Mouse (Mus musculus) limb, embryonic 12.5 days (tissue): ENCODE data around the gene Gm42791. TPM values are rescaled to one million over a fixed set of nuclear protein-coding genes. Genes with fewer than 3 reads are reported as not detected.

ENCODE experiments used
- ATAC-seq: fragments of 200-750 bp; cut with Nextera tagmentation; 2 replicates; pipeline ENCODE4 v1.8.0; 2017; ENCODE audit warnings: low read depth, moderate TSS enrichment; ENCODE audit not compliant: insufficient number of reproducible peaks, insufficient read depth, low FRiP score, low TSS enrichment
- H3K27ac ChIP-seq: fragments of 300-500 bp; sonication (generic); 2 replicates; pipeline ENCODE4 v1.5.1; 2016; ENCODE audit warnings: mild to moderate bottlenecking, moderate library complexity
- H3K27me3 ChIP-seq: fragments of 300-500 bp; sonication (generic); 2 replicates; pipeline ENCODE4 v1.6.1; 2016; ENCODE audit warnings: mild to moderate bottlenecking, moderate library complexity
- H3K36me3 ChIP-seq: fragments of 300-500 bp; sonication (generic); 2 replicates; pipeline ENCODE4 v1.6.1; 2016; ENCODE audit warnings: mild to moderate bottlenecking, moderate library complexity
- H3K4me1 ChIP-seq: fragments of 300-500 bp; sonication (generic); replicated peaks from 2 replicates; pipeline ENCODE4 v1.6.1; 2016
- H3K4me2 ChIP-seq: fragments of 300-500 bp; sonication (generic); 2 replicates; pipeline ENCODE4 v1.6.1; 2016; ENCODE audit warnings: mild to moderate bottlenecking, moderate library complexity
- H3K4me3 ChIP-seq: fragments of 300-500 bp; sonication (generic); replicated peaks from 2 replicates; pipeline ENCODE4 v1.5.1; 2016; ENCODE audit warnings: mild to moderate bottlenecking
- H3K9ac ChIP-seq: fragments of 300-500 bp; sonication (generic); replicated peaks from 2 replicates; pipeline ENCODE4 v1.6.1; 2016; ENCODE audit warnings: mild to moderate bottlenecking, moderate library complexity
- H3K9me3 ChIP-seq: fragments of 300-500 bp; sonication (generic); 2 replicates; pipeline ENCODE4 v1.6.1; 2016; ENCODE audit warnings: mild to moderate bottlenecking, moderate library complexity
- WGBS: fragments of 180-500 bp; shearing (Covaris S2); methylation state at CpG from one replicate; pipeline ENCODE4 v1.1.7; 2016; 5-methylcytosine and 5-hydroxymethylcytosine counted together
- polyA plus RNA-seq: library from polyadenylated mRNA; unstranded; fragments of >200 nt; fragmentation: Nextera tagmentation; extraction: Ambion mirVana; gene quantifications from 2 replicates; pipeline ENCODE4 v1.2.1, GENCODE M21; 2016

Gm42791 gene
- polyA plus RNA-seq, 1 experiment from 2014 or later, result 0.99 TPM

DNA sequence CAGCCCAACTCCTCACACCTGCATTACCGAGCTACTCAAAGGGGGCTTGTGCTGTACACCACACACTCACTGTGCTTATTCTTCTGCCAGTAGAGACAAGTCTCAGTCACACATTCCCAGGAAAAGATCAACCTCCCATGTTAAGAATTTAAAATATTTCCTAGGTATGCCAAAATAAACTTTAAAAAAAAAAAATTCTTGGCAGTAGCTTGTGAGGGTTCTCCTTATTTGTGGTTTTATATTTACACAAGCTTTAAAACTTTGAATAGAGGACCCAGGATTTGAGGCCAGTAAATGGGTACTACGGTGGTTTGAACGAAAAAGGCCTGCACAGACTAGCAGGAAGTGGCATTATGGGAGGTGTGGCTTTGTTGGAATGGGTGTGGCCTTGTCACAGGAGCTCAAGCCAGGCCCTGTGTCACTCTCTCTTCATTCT is 58.4 kb downstream of the Gm42791 start:
- 85% methylated on average over 3 of the region's 3 CpGs for WGBS

GRCm38 (mm10) chr5:148935871-148936270 is 59.1 kb downstream of the Gm42791 start:
- peaks cover 37% of the 10 kb centered on the region for H3K4me1 ChIP-seq
- whole genome bisulfite sequencing, result 78% methylated on average over 6 of the region's 6 CpGs
- H3K27ac ChIP-seq, result no peak overlapping the region
- H3K36me3 ChIP-seq, result no peaks in the 10 kb centered on the region
- no peak overlapping the region for H3K4me3 ChIP-seq
- H3K9ac ChIP-seq, result no peak overlapping the region
- no peaks in the 10 kb centered on the region; the same call in 1 of the 2 replicates for H3K9me3 ChIP-seq
- no peaks in the 10 kb centered on the region for H3K27me3 ChIP-seq
- H3K4me2 ChIP-seq, result no peak overlapping the region
- no peak for ATAC-seq

More for the DNA sequence above, 58.4 kb downstream of the Gm42791 start:
- H3K36me3 ChIP-seq, result no peaks in the 10 kb centered on the region
- no peak for ATAC-seq
- H3K4me3 ChIP-seq, result no peak overlapping the region
- H3K4me2 ChIP-seq, result no peak overlapping the region
- no peaks in the 10 kb centered on the region; the same call in 1 of the 2 replicates for H3K9me3 ChIP-seq
- H3K27ac ChIP-seq, result no peak overlapping the region
- H3K4me1 ChIP-seq, result peaks cover 37% of the 10 kb centered on the region
- H3K9ac ChIP-seq, result no peak overlapping the region
- no peaks in the 10 kb centered on the region for H3K27me3 ChIP-seq

GRCm38 (mm10) chr5:148935071-148935821 is 59.7 kb downstream of the Gm42791 start:
- H3K4me1 ChIP-seq, result peaks cover 34% of the 10 kb centered on the region
- no peak overlapping the region for H3K4me2 ChIP-seq
- no peaks in the 10 kb centered on the region; the same call in 1 of the 2 replicates for H3K9me3 ChIP-seq
- H3K36me3 ChIP-seq, result no peaks in the 10 kb centered on the region
- ATAC-seq, result no peak
- peak overlapping the region; percentile 19 for H3K27ac ChIP-seq
- H3K4me3 ChIP-seq, result no peak overlapping the region
- WGBS, result 20% methylated on average over 7 of the region's 7 CpGs
- H3K27me3 ChIP-seq, result no peaks in the 10 kb centered on the region
- H3K9ac ChIP-seq, result no peak overlapping the region

GRCm38 (mm10) chr5:148934457-148934856 is 60.5 kb downstream of the Gm42791 start:
- ATAC-seq, result no peak; the same call in 1 of the 2 replicates
- H3K4me3 ChIP-seq, result no peak overlapping the region
- no peak overlapping the region for H3K9ac ChIP-seq
- H3K27ac ChIP-seq, result peak overlapping the region; percentile 62; the same call in 1 of the 2 replicates
- H3K27me3 ChIP-seq, result no peaks in the 10 kb centered on the region
- no peak overlapping the region; the same call in 1 of the 2 replicates for H3K4me2 ChIP-seq
- 17% methylated on average over 6 of the region's 6 CpGs for WGBS
- no peaks in the 10 kb centered on the region for H3K36me3 ChIP-seq
- H3K4me1 ChIP-seq, result peaks cover 26% of the 10 kb centered on the region
- no peaks in the 10 kb centered on the region; the same call in 1 of the 2 replicates for H3K9me3 ChIP-seq

DNA sequence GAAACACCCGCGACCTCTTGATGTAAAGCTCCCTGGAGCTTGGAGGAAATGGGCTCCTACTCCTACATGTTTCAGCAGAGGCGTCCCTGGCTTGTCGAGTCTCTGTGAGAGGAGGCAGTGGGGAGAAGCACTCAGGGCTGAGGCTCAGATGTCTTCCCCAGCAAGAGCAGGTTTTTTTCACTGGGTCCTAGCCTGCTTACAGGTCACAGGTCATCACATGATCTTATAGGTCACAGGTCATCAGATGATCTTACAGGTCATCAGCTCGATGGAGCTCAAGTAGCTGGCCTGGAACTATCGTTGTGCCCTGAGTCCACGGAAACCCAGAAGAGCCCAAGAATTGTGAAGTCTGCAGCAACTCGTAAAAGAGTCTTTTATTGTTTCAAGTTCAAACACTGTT is 61.2 kb downstream of the Gm42791 start:
- Histone ChIP-seq H3K36me3 (no peaks in the 10 kb centered on the region), H3K4me2 (no peak overlapping the region), H3K27me3 (no peaks in the 10 kb centered on the region), H3K9me3 (no peaks in the 10 kb centered on the region; the same call in 1 of the 2 replicates), H3K9ac (no peak overlapping the region), H3K27ac (peak overlapping the region; percentile 62), H3K4me1 (peaks cover 27% of the 10 kb centered on the region), H3K4me3 (no peak overlapping the region)
- ATAC-seq, result no peak
- 27% methylated on average over 8 of the region's 8 CpGs for WGBS

GRCm38 (mm10) chr5:148931301-148931700 is 63.6 kb downstream of the Gm42791 start:
- Histone ChIP-seq H3K36me3 (peaks cover 3% of the 10 kb centered on the region), H3K4me1 (peaks cover 30% of the 10 kb centered on the region), H3K4me3 (no peak overlapping the region), H3K27me3 (no peaks in the 10 kb centered on the region), H3K9me3 (no peaks in the 10 kb centered on the region; the same call in 1 of the 2 replicates), H3K4me2 (no peak overlapping the region), H3K9ac (no peak overlapping the region), H3K27ac (no peak overlapping the region)
- 89% methylated on average over 1 of the region's 1 CpGs for WGBS
- no peak for ATAC-seq

DNA sequence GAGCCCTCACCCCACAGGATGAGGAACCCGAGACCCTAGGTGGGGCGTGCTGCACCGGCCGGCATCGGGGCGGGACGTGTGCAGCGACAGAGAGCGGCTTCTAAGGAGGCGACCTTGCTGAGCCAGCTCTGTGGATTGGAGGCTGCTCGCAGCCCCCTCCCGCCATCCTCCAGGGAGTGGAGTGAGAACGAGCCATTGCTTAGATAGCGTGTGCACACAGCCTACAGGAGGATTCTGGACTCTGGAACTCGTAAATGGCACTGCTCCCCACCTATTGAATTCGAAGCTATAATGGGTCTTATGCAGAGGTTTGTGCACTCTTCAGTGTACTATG is 65.9 kb downstream of the Gm42791 start, which contains the start of gene Katnal1:
Katnal1 (minus strand) TSS at position 205 of the 334 bp plus-strand sequence.
- H3K4me3 ChIP-seq, result peak within 1 kb of the TSS; percentile 77
- H3K9ac ChIP-seq, result peak within 1 kb of the TSS; percentile 88
- H3K27ac ChIP-seq, result peak within 1 kb of the TSS; percentile 98
- H3K4me2 ChIP-seq, result peak within 1 kb of the TSS; percentile 75
- 3% methylated on average over 16 of the region's 16 CpGs for WGBS
- peaks cover 16% of the 10 kb centered on the region for H3K4me1 ChIP-seq
- H3K36me3 ChIP-seq, result peaks cover 10% of the 10 kb centered on the region
- ATAC-seq, result no peak; the same call in 1 of the 2 replicates
- no peaks in the 10 kb centered on the region for H3K27me3 ChIP-seq
- H3K9me3 ChIP-seq, result no peaks in the 10 kb centered on the region; the same call in 1 of the 2 replicates

DNA sequence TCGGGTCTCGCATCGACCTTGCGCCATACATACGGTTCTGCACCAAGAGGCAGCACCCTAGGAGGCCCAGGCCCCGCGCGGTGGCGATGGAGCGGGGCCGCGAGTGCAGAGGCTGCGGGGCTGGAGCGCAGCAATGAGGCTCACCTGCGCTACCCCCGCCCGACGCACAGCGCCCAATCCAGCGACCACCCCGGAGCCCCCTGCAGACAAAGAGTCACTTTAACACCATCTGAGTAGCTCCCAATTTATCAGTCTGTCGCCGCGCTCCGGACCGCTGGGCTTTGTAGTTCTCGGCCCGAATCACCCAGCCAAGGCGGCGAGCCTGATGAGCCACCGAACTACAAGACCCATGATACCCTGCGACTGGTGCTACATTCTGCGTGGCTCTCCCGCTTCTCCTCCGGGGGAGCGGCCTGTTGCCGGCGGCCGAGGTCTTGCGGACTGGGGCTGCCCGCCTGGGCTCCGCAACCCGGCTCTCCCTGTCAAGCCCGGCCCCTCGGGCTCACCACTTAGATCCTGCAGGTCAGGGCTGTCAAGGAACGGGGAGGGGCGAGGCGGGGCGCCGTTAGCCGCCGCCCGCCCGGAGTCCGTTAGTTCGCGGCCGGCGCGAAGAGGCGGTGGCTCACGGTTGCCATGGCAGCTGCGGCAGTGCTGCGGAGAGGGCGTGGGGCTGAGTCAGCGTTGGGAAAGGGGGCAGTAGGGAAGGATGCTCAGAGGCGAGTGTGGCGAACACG is 66.4 kb downstream of the Gm42791 start:
- WGBS, result under 1% methylated on average over 69 of the region's 69 CpGs
- Histone ChIP-seq H3K4me2 (peak overlapping the region; percentile 75), H3K4me1 (peaks cover 11% of the 10 kb centered on the region), H3K27ac (peak overlapping the region; percentile 98), H3K36me3 (peaks cover 10% of the 10 kb centered on the region), H3K4me3 (peak overlapping the region; percentile 77), H3K27me3 (no peaks in the 10 kb centered on the region), H3K9me3 (no peaks in the 10 kb centered on the region; the same call in 1 of the 2 replicates), H3K9ac (peak overlapping the region; percentile 88)
- ATAC-seq, result peak; percentile 98

DNA sequence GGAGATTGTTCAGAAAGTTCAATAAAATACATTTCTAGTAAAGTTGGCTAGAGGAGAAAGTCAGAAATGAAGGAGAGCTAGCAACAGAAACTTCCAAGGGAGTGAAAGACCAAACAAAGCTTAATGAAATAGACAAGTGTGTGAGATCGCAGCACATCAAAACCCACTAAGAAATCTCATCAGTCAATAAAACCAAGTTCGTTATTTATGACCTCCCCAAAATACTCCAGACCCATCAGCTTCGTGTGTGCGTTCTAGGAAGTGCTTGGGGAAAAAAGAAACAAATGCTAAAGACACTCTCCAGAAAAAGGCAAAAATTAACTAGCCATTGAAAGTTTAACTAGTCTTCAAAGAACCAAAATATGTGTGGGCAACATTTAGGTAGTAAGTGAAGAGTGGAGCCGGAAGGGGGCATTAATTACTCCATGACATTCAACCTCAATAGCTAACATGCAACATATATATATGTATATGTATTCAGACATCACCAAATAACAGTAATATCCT is 67.2 kb downstream of the Gm42791 start:
- 37% methylated on average over 5 of the region's 5 CpGs for WGBS
- H3K9me3 ChIP-seq, result no peaks in the 10 kb centered on the region; the same call in 1 of the 2 replicates
- H3K36me3 ChIP-seq, result peaks cover 10% of the 10 kb centered on the region
- ATAC-seq, result no peak
- peaks cover 7% of the 10 kb centered on the region; the same call in 1 of the 2 replicates for H3K4me1 ChIP-seq
- peak overlapping the region; percentile 75 for H3K4me2 ChIP-seq
- peak overlapping the region; percentile 88 for H3K9ac ChIP-seq
- H3K4me3 ChIP-seq, result peak overlapping the region; percentile 77
- peak overlapping the region; percentile 98 for H3K27ac ChIP-seq
- no peaks in the 10 kb centered on the region for H3K27me3 ChIP-seq

DNA sequence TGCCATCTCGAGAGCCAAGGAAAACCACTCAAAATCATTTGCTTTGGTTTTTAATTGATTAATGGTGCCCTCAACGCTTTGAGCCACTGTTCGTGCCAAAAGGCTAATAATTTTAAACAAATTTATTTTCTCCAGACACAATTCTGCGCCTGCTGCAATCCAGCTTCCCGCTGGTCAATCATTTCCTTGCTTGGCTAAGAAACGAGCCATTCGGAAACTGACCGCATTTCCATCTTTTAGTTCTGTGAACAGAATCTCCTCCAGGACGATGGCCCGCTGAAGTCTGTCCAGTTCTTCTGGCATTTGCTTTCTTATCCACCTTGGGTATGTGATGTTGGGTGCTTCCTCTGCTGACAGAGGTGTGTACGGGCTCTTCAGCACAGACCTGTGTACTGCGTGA is 70.4 kb downstream of the Gm42791 start:
- Histone ChIP-seq H3K27ac (no peak overlapping the region), H3K4me3 (no peak overlapping the region), H3K36me3 (peaks cover 23% of the 10 kb centered on the region), H3K9me3 (no peaks in the 10 kb centered on the region), H3K4me1 (peaks cover 7% of the 10 kb centered on the region; the same call in 1 of the 2 replicates), H3K4me2 (no peak overlapping the region), H3K27me3 (no peaks in the 10 kb centered on the region), H3K9ac (no peak overlapping the region)
- 80% methylated on average over 12 of the region's 12 CpGs for WGBS
- ATAC-seq, result no peak

- Histone ChIP-seq H3K27me3 (no peaks in the 10 kb centered on the region), H3K36me3 (peaks cover 28% of the 10 kb centered on the region), H3K4me3 (no peak overlapping the region), H3K27ac (no peak overlapping the region), H3K9ac (no peak overlapping the region), H3K4me1 (peaks cover 4% of the 10 kb centered on the region; the same call in 1 of the 2 replicates), H3K9me3 (no peaks in the 10 kb centered on the region), H3K4me2 (no peak overlapping the region)
- 85% methylated on average over 9 of the region's 9 CpGs for WGBS
- no peak for ATAC-seq
Measured at GRCm38 (mm10) chr5:148924051-148924450, 70.9 kb downstream of the Gm42791 start.
